Mouse (Mus musculus) cerebellum, adult 11-12 months (tissue): ENCODE data around the gene Rbfox1.

Source experiments
- DNase-seq: peaks from one replicate; pipeline ENCODE4 v3.0.0; 2022

Gene Rbfox1

DNA sequence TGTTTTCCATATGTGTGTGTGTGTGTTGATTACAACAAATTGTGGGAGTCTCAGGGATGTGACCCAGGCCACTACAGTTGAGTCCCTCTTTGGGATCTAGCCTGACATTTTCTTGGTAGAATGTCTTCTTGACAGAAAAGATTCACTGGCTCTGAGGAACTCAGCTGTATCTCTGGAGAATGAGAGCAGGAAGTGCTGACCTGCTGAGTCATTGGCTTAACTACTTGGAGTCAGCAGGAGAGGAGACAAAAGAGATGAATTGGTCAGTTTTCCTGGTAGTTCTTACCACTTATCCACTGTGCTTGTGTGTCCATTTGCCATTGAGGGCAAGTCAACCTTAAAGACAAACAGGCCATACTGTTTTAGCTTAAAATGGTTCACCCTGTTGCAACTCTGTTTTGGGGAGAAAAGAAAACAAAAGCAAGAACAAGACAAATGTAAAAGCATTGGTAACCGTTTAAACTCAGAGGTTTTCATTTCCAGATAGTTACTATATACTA lies 1561.7 kb downstream of the Rbfox1 start:
- no peak for DNase-seq

DNA sequence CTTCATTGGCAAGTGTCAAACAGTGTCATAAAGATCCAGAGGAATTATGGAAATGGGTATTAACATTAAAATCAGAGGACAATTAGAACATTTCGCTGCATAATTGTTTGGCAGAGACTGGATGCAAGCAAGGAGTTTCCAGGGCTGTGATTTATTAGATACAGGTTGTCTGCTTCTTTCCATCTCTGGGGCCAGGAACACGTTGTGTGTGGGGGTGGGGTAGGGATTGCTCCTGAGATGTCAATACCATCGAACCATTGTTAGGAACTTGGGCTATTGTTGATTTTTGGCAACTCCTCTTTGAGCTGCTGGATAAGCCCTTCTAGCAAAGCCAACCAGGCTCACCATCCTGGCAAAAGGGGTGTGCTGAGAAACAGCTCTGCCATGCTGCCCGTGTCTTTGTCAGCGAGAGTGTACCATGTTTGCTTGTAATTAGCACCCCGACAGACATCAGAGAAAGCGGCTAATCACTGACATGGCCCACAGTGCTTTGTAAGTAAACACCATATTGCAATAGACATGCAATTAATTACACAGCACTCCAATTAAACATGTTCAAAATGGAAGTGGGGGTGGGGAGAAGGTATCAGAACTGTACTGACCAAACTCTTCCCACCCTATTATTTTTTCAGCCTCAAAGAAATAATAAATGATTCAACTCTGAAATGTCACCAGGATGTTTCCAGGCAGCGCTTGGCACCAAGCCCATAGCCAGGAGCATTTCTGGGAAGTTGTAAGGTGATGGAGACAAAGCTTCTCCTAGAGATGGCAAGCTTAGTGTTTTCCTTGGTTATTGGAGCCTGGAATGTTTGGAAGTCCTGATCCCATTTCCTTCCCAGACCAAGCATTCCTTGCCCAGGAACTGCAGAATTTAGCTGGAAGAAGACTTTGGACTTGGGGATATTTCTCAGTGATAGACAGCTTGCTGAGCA lies 1562.8 kb downstream of the Rbfox1 start:
- DNase-seq, result no peak

DNA sequence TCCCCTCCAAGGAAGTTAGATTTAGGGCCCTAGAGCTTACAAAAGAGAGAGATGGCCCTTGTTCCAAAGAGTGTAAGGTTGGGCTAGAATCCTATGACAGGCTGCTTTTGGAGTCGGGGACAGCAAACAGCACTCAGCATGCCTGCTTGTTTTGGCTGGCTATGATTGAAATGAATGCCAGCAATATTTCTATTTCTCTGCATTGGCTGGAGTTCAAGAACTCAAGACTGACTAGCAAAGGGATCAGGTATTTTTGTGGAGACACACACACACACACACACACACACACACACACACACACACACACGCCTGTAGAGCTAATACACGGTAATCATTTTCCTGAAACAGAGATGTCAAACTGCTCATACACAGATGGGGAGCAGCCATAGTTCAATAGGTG lies 1566.0 kb downstream of the Rbfox1 start:
- peak; percentile 41 for DNase-seq

DNA sequence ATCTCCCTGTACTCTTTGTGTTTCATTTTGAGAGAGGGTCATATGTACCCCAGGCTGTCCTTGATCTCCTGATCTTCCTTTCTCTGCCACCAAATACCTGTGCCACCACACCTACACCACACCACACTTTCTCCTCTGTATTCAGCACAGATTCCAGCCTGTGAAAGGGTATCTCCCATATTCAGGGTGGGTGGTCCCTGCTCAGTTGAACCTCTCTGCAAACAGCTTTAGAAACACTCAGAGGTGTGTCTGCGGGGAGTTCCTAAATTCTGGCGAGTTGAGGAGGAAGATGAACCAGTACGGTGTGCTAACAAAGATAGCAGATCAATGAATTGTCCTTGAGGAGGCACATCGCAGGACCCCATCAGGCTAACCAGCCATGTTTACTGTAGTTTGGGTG lies 1572.4 kb downstream of the Rbfox1 start:
- DNase-seq, result no peak
